Mouse (Mus musculus) left cerebral cortex, postnatal 36 days (tissue): ENCODE data around the gene Ints6. TPM values are rescaled to one million over a fixed set of nuclear protein-coding genes. Genes with fewer than 3 reads are reported as not detected.

Source experiments
- DNase-seq, 2 experiments: peaks; one replicate each; pipeline ENCODE4 v3.0.0; 2021 to 2022; ENCODE audit warnings: low spot score in 2 of 2, mixed read lengths in 1 of 2
- intact Hi-C: fragments of 180-260 bp; cut with DNase I; formaldehyde crosslinking; loops from one replicate; pipeline ENCODE4 v1.15.1; 2025
- total RNA-seq, 2 experiments: library from RNA; stranded (reverse); gene quantifications; 2 replicates each; pipeline ENCODE4 v1.2.3; 2021

Gene Ints6
- total RNA-seq, 2 experiments from 2014 or later, result 36.7 to 38.0 TPM

GRCm38 (mm10) chr14:62639551-62639950 lies 121.4 kb downstream of the Ints6 start:
- intact Hi-C loops, result no loop called here
- no peak for DNase-seq

- intact Hi-C loops, result no loop called here
These were observed 121.9 kb downstream of the Ints6 start for GRCm38 (mm10) chr14:62639111-62639510.

DNA sequence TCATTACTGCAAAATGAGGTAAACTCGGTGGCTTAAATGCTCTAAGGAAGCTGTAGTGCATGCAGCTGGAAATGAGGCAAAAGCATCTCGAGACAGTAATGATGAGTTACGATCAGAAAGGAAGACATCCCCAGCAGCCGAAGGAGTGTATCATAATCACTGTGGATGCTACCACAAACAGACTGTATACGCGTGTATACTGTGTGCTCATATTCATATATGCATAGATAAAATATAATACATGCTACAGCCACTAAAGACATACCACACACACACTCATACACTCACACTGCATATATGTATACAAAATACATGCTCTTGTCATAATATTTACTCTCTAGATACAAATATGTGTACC lies 122.6 kb downstream of the Ints6 start:
- intact Hi-C loops, result no loop called here
- no peak for DNase-seq

More at GRCm38 (mm10) chr14:62639111-62639510, 121.9 kb downstream of the Ints6 start:
- DNase-seq, result peak; percentile 27 to 39

GRCm38 (mm10) chr14:62637436-62638344 lies 123.3 kb downstream of the Ints6 start:
- peak; percentile 32 to 42 for DNase-seq
- intact Hi-C loops, result no loop called here

GRCm38 (mm10) chr14:62627951-62628350 lies 133.0 kb downstream of the Ints6 start:
- intact Hi-C loops, result no loop called here
- no peak for DNase-seq

Other genes with a start within 250 kb of the Ints6 start
- gene Fam124a, start 205.4 kb downstream of the Ints6 start, total RNA-seq, result 10 to 100 TPM; 20.0 to 23.9 TPM
- not detected for gene Gm4131, start 194.2 kb downstream of the Ints6 start, total RNA-seq
- not detected for gene Serpine3, start 97.5 kb downstream of the Ints6 start, total RNA-seq
- 10 to 100 TPM; 10.5 to 12.8 TPM for gene Wdfy2, start 76.5 kb upstream of the Ints6 start, total RNA-seq
- gene Defb48, start 223.3 kb upstream of the Ints6 start, total RNA-seq, result not detected
- gene Defb47, start 236.9 kb upstream of the Ints6 start, total RNA-seq, result not detected